Mouse (Mus musculus) adrenal gland, postnatal 36 days (tissue): Measurements from ENCODE around the gene Gm14444. TPM values are rescaled to one million over a fixed set of nuclear protein-coding genes. Genes with fewer than 3 reads are reported as not detected.
"Not testable (repeated sequence)": the region's sequence is repeated elsewhere in the genome, so short reads cannot be mapped to it uniquely, and the experiment has no call there.

Experiments used
- DNase-seq, 2 experiments: peaks; one replicate each; pipeline ENCODE4 v3.0.0; 2021; ENCODE audit warnings: mixed read lengths in 1 of 2
- long read RNA-seq, 2 experiments: library from polyadenylated mRNA; stranded (forward); transcript quantifications; one replicate each; pipeline ENCODE4 v2.0.0; 2021; ENCODE audit warnings: borderline sequencing depth in 2 of 2
- total RNA-seq, 2 experiments: library from RNA; stranded (reverse); gene quantifications; 2 replicates each; pipeline ENCODE4 v1.2.3; 2021

Gm14444 gene
- total RNA-seq = under 1 TPM; 0.40 to 0.46 TPM
- long read RNA-seq, experiment 1 = 0 reads
- long read RNA-seq, experiment 2 = 0 reads

GRCm38 (mm10) chr2:175010022-175010421, at the start of gene Gm14444:
Gene Gm14444 (plus strand): TSS chr2:175010241.
- DNase-seq = not testable (repeated sequence)

- not testable (repeated sequence) for DNase-seq
These were observed 44.6 kb upstream of the Gm14444 start for GRCm38 (mm10) chr2:174965466-174965865.

GRCm38 (mm10) chr2:175044268-175044667, 34.2 kb downstream of the Gm14444 start:
- not testable (repeated sequence) for DNase-seq

GRCm38 (mm10) chr2:175067681-175068261, 57.7 kb downstream of the Gm14444 start, which contains the start of gene Gm14393:
Gene Gm14393 (minus strand): TSS chr2:175067781.
- not testable (repeated sequence) for DNase-seq

Other genes with a start within 250 kb of the Gm14444 start
- gene Edn3, start 249.6 kb upstream of the Gm14444 start, total RNA-seq = 10 to 100 TPM; 12.6 to 18.9 TPM
- gene Gm14393, start 57.5 kb downstream of the Gm14444 start, total RNA-seq = 1 to 10 TPM; 1.4 to 1.6 TPM
- gene Gm14399, start 131.8 kb downstream of the Gm14444 start, total RNA-seq = 10 to 100 TPM; 13.8 to 23.0 TPM
- 1 to 10 TPM; 1.7 to 2.3 TPM for gene Gm14443, start 165.6 kb downstream of the Gm14444 start, total RNA-seq
- 10 to 100 TPM; 49.1 to 69.6 TPM for gene Gm14391, start 196.7 kb downstream of the Gm14444 start, total RNA-seq